Mouse (Mus musculus) midbrain, postnatal 0 days (tissue): ENCODE results near the gene Kif5a. TPM values are rescaled to one million over a fixed set of nuclear protein-coding genes. Genes with fewer than 3 reads are reported as not detected.

Experiments
- ATAC-seq: fragments of 200-750 bp; cut with Nextera tagmentation; 2 replicates; pipeline ENCODE4 v1.8.0; 2017; ENCODE audit warnings: moderate number of reproducible peaks, mild to moderate bottlenecking, moderate TSS enrichment, moderate library complexity; ENCODE audit not compliant: low FRiP score
- DNase-seq: peaks from one replicate; pipeline ENCODE4 v3.0.0-alpha.2; 2015; ENCODE audit warnings: low spot score
- H3K27ac ChIP-seq: fragments of 300-500 bp; sonication (generic); 2 replicates; pipeline ENCODE4 v1.5.1; 2014; ENCODE audit warnings: low read depth, mild to moderate bottlenecking, low read length, mixed read lengths
- H3K27me3 ChIP-seq: fragments of 300-500 bp; sonication (generic); 2 replicates; pipeline ENCODE4 v1.6.1; 2014; ENCODE audit warnings: low read length, control low read depth, mixed read lengths; ENCODE audit not compliant: insufficient read depth
- H3K36me3 ChIP-seq: fragments of 300-500 bp; sonication (generic); 2 replicates; pipeline ENCODE4 v1.6.1; 2014; ENCODE audit warnings: low read length, control low read depth, mixed read lengths; ENCODE audit not compliant: insufficient read depth
- H3K4me1 ChIP-seq: fragments of 300-500 bp; sonication (generic); 2 replicates; pipeline ENCODE4 v1.6.1; 2014; ENCODE audit warnings: mild to moderate bottlenecking, control low read depth, antibody characterized with exemption, low read length, mixed read lengths; ENCODE audit not compliant: insufficient read depth
- H3K4me2 ChIP-seq: fragments of 300-500 bp; sonication (generic); 2 replicates; pipeline ENCODE4 v1.6.1; 2014; ENCODE audit warnings: low read depth, mild to moderate bottlenecking, low read length, mixed read lengths; ENCODE audit not compliant: poor library complexity, severe bottlenecking
- H3K4me3 ChIP-seq: fragments of 300-500 bp; sonication (generic); 2 replicates; pipeline ENCODE4 v1.5.1; 2014; ENCODE audit warnings: low read depth, mild to moderate bottlenecking, low read length, moderate library complexity
- H3K9ac ChIP-seq: fragments of 300-500 bp; sonication (generic); replicated peaks from 2 replicates; pipeline ENCODE4 v1.6.1; 2014; ENCODE audit warnings: mild to moderate bottlenecking, low read length, moderate library complexity, mixed read lengths; ENCODE audit not compliant: poor library complexity, severe bottlenecking
- H3K9me3 ChIP-seq: fragments of 300-500 bp; sonication (generic); 2 replicates; pipeline ENCODE4 v1.6.1; 2016; ENCODE audit warnings: low read length, control low read depth
- CTCF ChIP-seq: IDR thresholded peaks from 2 replicates; pipeline ENCODE4 v1.5.1; 2016; ENCODE audit warnings: antibody characterized with exemption, mild to moderate bottlenecking
- WGBS: fragments of 180-500 bp; shearing (Covaris S2); extraction: QIAGEN DNeasy Blood & Tissue Kit; methylation state at CpG from one replicate; pipeline ENCODE4 v1.1.7; 2014; 5-methylcytosine and 5-hydroxymethylcytosine counted together
- polyA plus RNA-seq: library from polyadenylated mRNA; unstranded; fragments of >200 nt; fragmentation: Nextera tagmentation; extraction: Ambion mirVana; gene quantifications from 2 replicates; pipeline ENCODE4 v1.2.1, GENCODE M21; 2015
- total RNA-seq: library from RNA; depleted of rRNA; stranded (reverse); fragments of >200 nt; gene quantifications from 2 replicates; pipeline ENCODE4 v1.2.3, GENCODE M21; 2014

The Kif5a gene
- total and polyA plus RNA-seq, 2 experiments from 2014 or later, result 102 to 249 TPM

- H3K9ac ChIP-seq, result no peak overlapping the region
- H3K27ac ChIP-seq, result no peak overlapping the region
- no peak for DNase-seq
- no peaks in the 10 kb centered on the region for H3K9me3 ChIP-seq
- H3K4me3 ChIP-seq, result no peak overlapping the region
- H3K36me3 ChIP-seq, result no peaks in the 10 kb centered on the region
- H3K4me2 ChIP-seq, result no peak overlapping the region
- 80% methylated on average over 4 of the region's 4 CpGs for WGBS
- H3K27me3 ChIP-seq, result peaks cover 28% of the 10 kb centered on the region
- ATAC-seq, result no peak
- peaks cover 13% of the 10 kb centered on the region for H3K4me1 ChIP-seq
- no peak for TF ChIP-seq CTCF
Observed at GRCm38 (mm10) chr10:127182624-127183023, 80.5 kb downstream of the Kif5a start.

- 67% methylated on average over 6 of the region's 6 CpGs for WGBS
- Histone ChIP-seq H3K9ac (no peak overlapping the region), H3K4me3 (no peak overlapping the region), H3K4me2 (no peak overlapping the region), H3K9me3 (no peaks in the 10 kb centered on the region), H3K4me1 (peaks cover 13% of the 10 kb centered on the region), H3K27me3 (peaks cover 31% of the 10 kb centered on the region), H3K27ac (no peak overlapping the region), H3K36me3 (no peaks in the 10 kb centered on the region)
- TF ChIP-seq CTCF, result no peak
- ATAC-seq (no peak), DNase-seq (no peak)
Observed at GRCm38 (mm10) chr10:127181566-127181965, 81.6 kb downstream of the Kif5a start.

- H3K4me1 ChIP-seq, result peaks cover 13% of the 10 kb centered on the region
- H3K4me3 ChIP-seq, result no peak overlapping the region
- H3K36me3 ChIP-seq, result no peaks in the 10 kb centered on the region
- H3K4me2 ChIP-seq, result no peak overlapping the region
- H3K27me3 ChIP-seq, result peaks cover 38% of the 10 kb centered on the region
- no peaks in the 10 kb centered on the region for H3K9me3 ChIP-seq
- TF ChIP-seq CTCF, result no peak
- no peak overlapping the region for H3K27ac ChIP-seq
- DNase-seq, result no peak
- ATAC-seq, result no peak
- no peak overlapping the region for H3K9ac ChIP-seq
- WGBS, result 30% methylated on average over 3 of the region's 3 CpGs
Observed at GRCm38 (mm10) chr10:127180695-127181047, 82.5 kb downstream of the Kif5a start.

- DNase-seq (no peak), ATAC-seq (no peak)
- 2% methylated on average over 34 of the region's 34 CpGs for WGBS
- TF ChIP-seq CTCF, result no peak
- Histone ChIP-seq H3K4me3 (peak within 1 kb of the TSS; percentile 9; the same call in 1 of the 2 replicates), H3K27ac (no peak within 1 kb of the TSS), H3K9me3 (no peaks in the 10 kb centered on the region), H3K4me2 (peak within 1 kb of the TSS; percentile 33; the same call in 1 of the 2 replicates), H3K4me1 (peaks cover 13% of the 10 kb centered on the region), H3K9ac (no peak within 1 kb of the TSS), H3K36me3 (no peaks in the 10 kb centered on the region), H3K27me3 (peaks cover 38% of the 10 kb centered on the region)
Observed at GRCm38 (mm10) chr10:127179871-127180694, 83.1 kb downstream of the Kif5a start, which contains the start of gene Slc26a10. Gene Slc26a10, minus strand, starts transcription at chr10:127180645.

GRCm38 (mm10) chr10:127178286-127179027 is 84.7 kb downstream of the Kif5a start:
- Histone ChIP-seq H3K27me3 (peaks cover 38% of the 10 kb centered on the region), H3K9ac (no peak overlapping the region), H3K4me3 (peak overlapping the region; percentile 24), H3K4me1 (peaks cover 13% of the 10 kb centered on the region), H3K9me3 (no peaks in the 10 kb centered on the region), H3K4me2 (peak overlapping the region; percentile 49), H3K27ac (no peak overlapping the region), H3K36me3 (no peaks in the 10 kb centered on the region)
- no peak for TF ChIP-seq CTCF
- WGBS, result 4% methylated on average over 41 of the region's 41 CpGs
- DNase-seq (no peak), ATAC-seq (no peak)

GRCm38 (mm10) chr10:127177719-127178118 is 85.4 kb downstream of the Kif5a start:
- ATAC-seq (peak; percentile 56), DNase-seq (peak; percentile 91)
- Histone ChIP-seq H3K9ac (no peak overlapping the region), H3K4me2 (peak overlapping the region; percentile 49), H3K4me3 (peak overlapping the region; percentile 24), H3K27me3 (peaks cover 38% of the 10 kb centered on the region), H3K4me1 (peaks cover 13% of the 10 kb centered on the region), H3K27ac (no peak overlapping the region), H3K9me3 (no peaks in the 10 kb centered on the region), H3K36me3 (no peaks in the 10 kb centered on the region)
- peak; percentile 89 for TF ChIP-seq CTCF
- 2% methylated on average over 23 of the region's 23 CpGs for WGBS
